17 mouse cellular contexts compared by ENCODE assay signal in the genomic region with DNA sequence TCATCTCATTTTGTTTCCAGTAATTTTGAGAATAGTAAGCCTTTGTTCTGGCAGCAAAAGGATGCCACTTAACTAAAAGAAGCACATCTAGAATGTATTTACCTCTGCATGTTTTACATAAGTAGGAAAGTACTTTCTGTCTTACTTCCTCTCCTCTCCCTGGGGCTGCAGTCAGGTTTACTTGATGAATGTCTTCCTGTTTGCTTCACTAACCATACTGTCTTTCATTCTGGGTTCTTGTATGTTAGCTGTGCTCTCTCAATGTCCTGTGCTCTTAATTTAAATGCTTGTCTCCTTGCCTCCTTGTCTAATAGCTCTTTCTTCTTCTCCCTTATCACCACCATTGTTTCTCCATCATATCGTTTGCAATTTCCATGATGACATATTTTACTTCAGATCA.
DNase-seq lines count a peak whose midpoint lies in the region; ATAC-seq lines count a peak whose summit lies in the region.
"Had no signal": no experiment of that assay in that cellular context is flagged by ENCODE, and none has a peak within 500 bp of the region (broad histone marks: within the 10 kb centered on the region; RNA-seq: fewer than 3 reads in every experiment).

No protein-coding gene starts in this region.

- ATAC-seq in kidney, embryonic 15.5 days (replicated peaks; ENCODE audit: low FRiP score) = 0 out of 2 replicates have a peak, but pooled peaks have one; percentile 62
- ATAC-seq in megakaryocyte progenitor cell, adult 5-6 weeks (replicated peaks; ENCODE audit: poor library complexity) = peak; percentile 68
- ATAC-seq: forebrain, embryonic 13.5 days; intestine, embryonic 15.5 days had no signal

- no peak overlapping the region for H3K4me2 ChIP-seq in kidney, embryonic 15.5 days
- H3K4me2 ChIP-seq: embryonic facial prominence, embryonic 13.5 days; forebrain, embryonic 13.5 days; heart, embryonic 12.5 days; hindbrain, embryonic 12.5 days; intestine, embryonic 15.5 days had no signal

- H3K4me1 ChIP-seq in kidney, embryonic 15.5 days = no peaks in the 10 kb centered on the region
- H3K4me1 ChIP-seq: embryonic facial prominence, embryonic 13.5 days; forebrain, embryonic 13.5 days; heart, embryonic 12.5 days; hindbrain, embryonic 12.5 days; intestine, embryonic 15.5 days had no signal

- no peaks in the 10 kb centered on the region for H3K9me3 ChIP-seq in kidney, embryonic 15.5 days (replicated peaks)
- H3K9me3 ChIP-seq: embryonic facial prominence, embryonic 13.5 days; forebrain, embryonic 13.5 days; heart, embryonic 12.5 days; hindbrain, embryonic 12.5 days; intestine, embryonic 15.5 days had no signal

- H3K36me3 ChIP-seq in kidney, embryonic 15.5 days = no peaks in the 10 kb centered on the region
- H3K36me3 ChIP-seq: embryonic facial prominence, embryonic 13.5 days; heart, embryonic 12.5 days; hindbrain, embryonic 12.5 days; intestine, embryonic 15.5 days had no signal

- H3K27me3 ChIP-seq in kidney, embryonic 15.5 days = no peaks in the 10 kb centered on the region
- H3K27me3 ChIP-seq: embryonic facial prominence, embryonic 13.5 days; forebrain, embryonic 13.5 days; heart, embryonic 12.5 days; hindbrain, embryonic 12.5 days; intestine, embryonic 15.5 days had no signal

- H3K9ac ChIP-seq in kidney, embryonic 15.5 days = no peak overlapping the region
- H3K9ac ChIP-seq: embryonic facial prominence, embryonic 13.5 days; forebrain, embryonic 13.5 days; heart, embryonic 12.5 days; hindbrain, embryonic 12.5 days; intestine, embryonic 15.5 days had no signal

- H3K27ac ChIP-seq in kidney, embryonic 15.5 days = no peak overlapping the region
- H3K27ac ChIP-seq: embryonic facial prominence, embryonic 13.5 days; forebrain, embryonic 13.5 days; gastrocnemius, adult 2 months; hindbrain, embryonic 12.5 days; intestine, embryonic 15.5 days had no signal

- DNase-seq in embryo, embryonic 10 days (ENCODE audit: low spot score) = peak; percentile 3
- DNase-seq in embryo, embryonic 9.5 days (ENCODE audit: extremely low spot score) = no peak
- no peak for DNase-seq in kidney, postnatal 14 days
- DNase-seq in A20 (ENCODE audit: low read depth, low spot score) = peak; percentile 74
- no peak for DNase-seq in adrenal gland, postnatal 14 days
- DNase-seq: adrenal gland, postnatal 10 days; cerebellum, adult 2 months; cerebellum, postnatal 10 days; gastrocnemius, adult 2 months; gastrocnemius, postnatal 25 days had no signal

- no peak overlapping the region for H3K4me3 ChIP-seq in kidney, embryonic 15.5 days (replicated peaks)
- H3K4me3 ChIP-seq: embryonic facial prominence, embryonic 13.5 days; forebrain, embryonic 13.5 days; gastrocnemius, adult 2 months; heart, embryonic 12.5 days; hindbrain, embryonic 12.5 days; intestine, embryonic 15.5 days had no signal

- 53% methylated on average over 1 of the region's 1 CpGs for WGBS in kidney, embryonic 15.5 days

Comparison
In these comparisons a context has a peak if more than half of its experiments do, and no peak if none do; other contexts are left out.
1. DNase-seq: peak in embryo, embryonic 10 days (single experiment) and A20 (single experiment); none in embryo, embryonic 9.5 days (single experiment), kidney, postnatal 14 days (single experiment) and adrenal gland, postnatal 14 days (single experiment).